Mouse (Mus musculus): ENCODE measurements around the gene Dqx1.

Gene Dqx1

GRCm38 (mm10) chr6:83070311-83071219 lies 12.9 kb downstream of the Dqx1 start:
- DNase-seq (ENCODE audit: low spot score), result no peak

GRCm38 (mm10) chr6:83071220-83071619 lies 13.6 kb downstream of the Dqx1 start:
- no peak for DNase-seq (ENCODE audit: low spot score)

GRCm38 (mm10) chr6:83074979-83075378 lies 17.3 kb downstream of the Dqx1 start:
- DNase-seq (ENCODE audit: low spot score), result no peak

GRCm38 (mm10) chr6:83077630-83078323 lies 20.1 kb downstream of the Dqx1 start, which contains the start of gene Pcgf1:
TSS of gene Pcgf1 (plus strand) at chr6:83077869.
- peak; percentile 18 for DNase-seq (ENCODE audit: low spot score)

- peak; percentile 99 for DNase-seq (ENCODE audit: low spot score)
These were observed 20.7 kb downstream of the Dqx1 start for GRCm38 (mm10) chr6:83078324-83078858.

- DNase-seq (ENCODE audit: low spot score), result no peak
These were observed 22.6 kb downstream of the Dqx1 start for GRCm38 (mm10) chr6:83080210-83080609.

DNA sequence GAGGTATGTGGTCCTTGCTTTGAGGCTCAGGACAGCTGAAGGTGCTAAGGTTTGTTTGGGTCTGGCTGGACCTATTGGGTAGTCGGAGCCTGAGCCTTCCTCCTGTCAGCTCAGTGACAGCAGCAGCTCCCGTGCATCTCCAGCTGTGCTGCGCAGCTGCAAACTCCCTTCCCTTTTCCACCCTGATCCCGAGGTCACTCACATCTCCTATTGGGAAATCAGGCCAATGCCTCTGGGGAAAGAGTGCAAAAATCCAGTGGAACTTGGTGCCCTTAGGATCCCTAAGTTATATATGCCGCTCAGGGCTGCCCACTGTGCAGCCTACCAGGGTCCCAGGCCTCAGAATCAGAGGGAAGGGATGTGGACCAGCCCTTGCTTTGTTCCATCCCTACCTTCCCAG lies 25.9 kb downstream of the Dqx1 start:
- no peak for DNase-seq (ENCODE audit: low spot score)

GRCm38 (mm10) chr6:83084477-83084876 lies 26.8 kb downstream of the Dqx1 start:
- DNase-seq (ENCODE audit: low spot score), result no peak

DNA sequence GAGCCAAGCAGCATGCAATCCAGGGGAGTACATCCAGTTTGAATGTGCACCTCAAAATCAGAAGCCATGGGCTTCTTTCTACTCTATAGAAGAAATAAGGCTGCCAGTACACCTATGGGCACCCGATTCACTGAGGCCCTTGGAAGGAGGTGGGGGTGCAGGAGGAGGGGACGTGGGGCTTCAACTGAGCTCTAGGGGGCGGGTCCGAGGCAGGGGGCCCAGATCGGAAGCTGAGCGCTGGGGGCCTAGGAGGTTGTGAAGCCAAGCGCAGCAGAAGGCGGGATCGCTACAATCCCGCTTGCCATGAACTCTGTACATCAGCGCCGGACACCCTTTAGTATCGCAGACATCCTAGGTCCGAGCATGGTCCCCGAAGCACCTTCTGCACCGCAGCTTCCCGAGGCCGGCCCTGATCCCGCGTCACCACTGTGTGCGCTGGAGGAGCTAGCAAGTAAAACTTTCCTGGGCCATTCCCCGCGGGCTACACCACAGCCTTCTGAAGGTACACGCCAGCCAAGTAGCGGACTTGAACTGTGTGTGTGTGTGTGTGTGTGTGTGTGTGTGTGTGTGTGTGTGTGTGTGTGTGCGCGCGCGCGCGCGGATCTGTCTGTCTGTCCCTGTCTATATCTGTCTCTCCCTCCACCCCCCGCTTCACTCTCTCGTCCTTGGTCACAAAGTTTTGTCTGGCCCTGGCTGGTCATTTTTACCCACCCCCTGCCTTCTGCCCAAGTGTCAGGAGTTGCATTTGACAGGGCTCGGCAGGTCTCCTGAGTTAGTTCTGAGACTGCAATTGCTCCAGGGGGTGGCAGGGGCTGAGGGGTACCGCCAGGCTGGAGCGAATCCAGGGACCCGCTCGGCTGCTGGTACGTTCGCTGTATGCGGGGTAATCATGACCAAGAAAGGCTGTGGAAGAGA lies 28.7 kb downstream of the Dqx1 start, which contains the start of gene Lbx2:
TSS of gene Lbx2 (plus strand) at position 247 of the 915 bp plus-strand sequence.
- DNase-seq (ENCODE audit: low spot score), result no peak

GRCm38 (mm10) chr6:83087205-83087925 lies 29.7 kb downstream of the Dqx1 start:
- DNase-seq (ENCODE audit: low spot score), result peak; percentile 30

GRCm38 (mm10) chr6:83087926-83088260 lies 30.2 kb downstream of the Dqx1 start:
- DNase-seq (ENCODE audit: low spot score), result no peak

DNA sequence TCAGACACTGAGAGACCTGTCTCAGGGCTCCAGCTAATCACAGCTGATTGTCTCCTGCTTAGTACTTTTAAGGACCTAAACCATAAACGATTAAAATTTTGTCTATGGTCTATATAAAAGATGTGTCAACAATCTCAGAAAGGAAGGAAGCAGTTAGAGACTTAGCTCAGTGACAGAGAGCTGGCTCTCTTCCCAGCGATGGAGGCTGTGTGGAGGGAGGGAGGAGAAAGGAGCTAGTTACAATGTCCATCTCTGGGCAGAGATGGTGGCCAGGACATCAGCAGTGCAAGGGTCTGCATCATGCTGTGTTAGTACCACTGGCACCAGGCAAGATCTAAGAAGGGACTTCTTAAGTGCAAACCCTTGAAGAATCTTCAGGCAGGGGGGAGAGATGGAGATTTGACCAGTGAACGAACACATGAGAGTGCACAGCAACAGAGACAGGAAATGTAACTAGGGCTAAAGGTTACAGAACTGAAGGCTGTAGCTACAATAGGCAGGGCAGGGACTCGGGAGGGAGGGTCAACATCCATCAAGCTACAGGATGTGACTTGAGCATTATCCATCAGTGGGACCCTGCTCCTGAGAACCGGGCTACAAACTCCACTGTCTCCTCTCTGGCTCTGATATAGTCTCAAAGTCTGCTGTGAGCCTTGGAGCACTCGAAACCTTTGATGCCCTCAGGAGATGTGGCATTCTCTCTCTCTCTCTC lies 34.9 kb downstream of the Dqx1 start:
- DNase-seq (ENCODE audit: low spot score), result no peak

GRCm38 (mm10) chr6:83095968-83096367 lies 38.3 kb downstream of the Dqx1 start:
- DNase-seq (ENCODE audit: low spot score), result no peak

GRCm38 (mm10) chr6:83098411-83098810 lies 40.8 kb downstream of the Dqx1 start:
- no peak for DNase-seq (ENCODE audit: low spot score)

DNA sequence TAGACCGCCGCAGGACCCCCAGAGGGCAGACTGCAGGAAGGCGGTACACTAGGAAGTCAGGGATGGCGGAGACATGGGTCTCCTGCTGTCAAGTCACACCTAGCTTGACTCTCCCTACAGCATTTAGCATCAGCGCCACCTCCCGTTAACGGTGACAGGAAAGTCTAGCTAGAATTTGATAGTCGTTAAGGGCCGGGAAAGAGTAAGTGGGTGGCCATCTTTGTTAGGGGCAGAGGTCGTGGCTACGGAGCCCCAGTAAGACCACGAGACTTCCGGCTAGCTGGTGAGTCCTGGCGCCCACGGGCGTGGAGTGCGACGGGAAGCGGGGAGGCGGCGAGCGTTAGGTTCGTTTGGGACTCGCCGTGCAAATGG lies 43.7 kb downstream of the Dqx1 start, which contains the start of the genes Ccdc142 and Gm42688:
TSS of gene Ccdc142 (plus strand) at position 286 of the 372 bp plus-strand sequence.
TSS of gene Gm42688 (plus strand) at position 302 of the 372 bp plus-strand sequence.
- DNase-seq (ENCODE audit: low spot score), result peak; percentile 96

- no peak for DNase-seq (ENCODE audit: low spot score)
These were observed 44.3 kb downstream of the Dqx1 start for GRCm38 (mm10) chr6:83101688-83102556.

GRCm38 (mm10) chr6:83103130-83103650 lies 45.5 kb downstream of the Dqx1 start:
- no peak for DNase-seq (ENCODE audit: low spot score)

DNA sequence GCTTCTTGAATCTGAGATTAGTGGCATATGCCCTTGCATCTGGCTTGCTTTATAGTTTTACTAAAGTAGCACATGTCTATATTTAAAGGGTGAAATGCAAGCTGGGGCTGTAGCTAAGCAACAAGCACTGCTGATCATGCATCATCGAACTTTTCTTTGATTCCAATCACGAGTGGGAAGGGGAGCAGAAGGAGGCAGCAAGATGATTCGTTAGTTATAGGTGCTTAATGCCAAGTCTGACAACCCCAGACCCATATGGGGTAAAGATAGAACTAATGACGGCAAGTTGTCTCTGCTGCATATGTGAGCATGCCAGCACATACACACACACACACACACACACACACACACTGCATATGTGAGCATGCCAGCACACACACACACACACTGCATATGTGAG lies 46.5 kb downstream of the Dqx1 start:
- DNase-seq (ENCODE audit: low spot score), result no peak

Data from lung, postnatal 25 days (tissue).